Mouse (Mus musculus) kidney, postnatal 10 days (tissue): ENCODE measurements around the gene Trip11.

ENCODE experiments used
- DNase-seq: peaks from one replicate; pipeline ENCODE4 v3.0.0; 2021; ENCODE audit warnings: mixed read lengths

The Trip11 gene

DNA sequence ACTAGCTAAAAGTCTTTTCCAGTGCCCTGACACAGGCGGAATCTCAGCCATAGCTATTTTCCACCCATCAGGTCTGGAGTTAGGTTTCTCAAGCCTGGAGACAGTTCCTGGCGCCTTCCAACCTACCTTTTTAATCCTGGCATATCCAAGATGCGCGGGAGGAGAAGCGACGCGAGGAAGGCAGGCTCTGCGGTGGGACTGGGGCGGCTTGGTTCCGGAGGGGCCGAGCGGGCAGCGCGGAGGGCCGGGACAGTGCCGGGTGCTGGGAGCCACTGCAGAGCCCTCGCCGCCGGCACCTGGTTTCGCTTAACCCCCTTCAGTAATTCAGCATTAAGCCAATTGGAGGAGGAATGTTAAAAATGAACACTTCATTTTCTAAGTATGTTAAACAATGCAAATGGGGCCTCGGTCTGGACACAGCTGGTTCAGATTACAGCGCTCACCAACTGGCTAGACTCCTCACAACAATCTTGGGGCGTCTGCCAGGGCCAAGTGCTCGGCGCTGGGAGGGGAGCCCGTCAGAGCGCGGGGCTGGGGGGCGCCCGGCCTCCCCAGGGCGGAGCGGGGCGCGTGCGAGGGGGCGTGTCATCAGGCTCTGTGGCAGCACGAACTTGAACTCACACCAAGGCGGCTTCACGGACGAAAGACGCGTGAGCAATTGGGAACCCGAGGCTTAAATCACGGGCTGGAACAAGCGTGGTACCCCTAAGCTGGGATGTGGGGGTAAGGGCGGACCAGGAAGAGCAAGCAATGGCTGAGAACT, 94.3 kb downstream of the Trip11 start, which contains the start of gene Fbln5:
TSS of gene Fbln5 (minus strand) at position 448 of the 763 bp plus-strand sequence.
- peak; percentile 87 for DNase-seq

GRCm38 (mm10) chr12:101818246-101818607, 94.8 kb downstream of the Trip11 start:
- DNase-seq = no peak

GRCm38 (mm10) chr12:101816810-101817209, 96.3 kb downstream of the Trip11 start:
- peak; percentile 51 for DNase-seq

- DNase-seq = no peak
These were observed 97.3 kb downstream of the Trip11 start for GRCm38 (mm10) chr12:101815796-101816195.

DNA sequence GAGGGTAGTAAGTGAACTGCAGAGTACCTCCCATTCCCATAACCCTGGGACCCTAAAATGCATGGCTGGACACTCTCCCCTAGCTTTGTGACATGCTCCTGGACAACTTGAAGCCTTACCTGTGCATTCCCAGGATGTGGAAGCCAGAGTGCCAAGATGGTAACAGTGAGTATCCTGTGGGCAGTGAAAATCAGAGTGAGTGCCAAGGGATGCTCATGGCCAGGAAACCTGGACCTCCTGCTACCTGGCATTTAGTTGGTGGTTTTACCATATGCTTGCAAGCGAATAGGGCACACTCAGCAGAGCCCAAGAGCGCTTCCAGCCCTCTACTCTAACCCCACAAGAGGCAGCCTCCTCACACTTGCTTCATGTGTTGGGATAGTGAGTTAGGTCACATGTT, 98.6 kb downstream of the Trip11 start:
- DNase-seq = no peak

DNA sequence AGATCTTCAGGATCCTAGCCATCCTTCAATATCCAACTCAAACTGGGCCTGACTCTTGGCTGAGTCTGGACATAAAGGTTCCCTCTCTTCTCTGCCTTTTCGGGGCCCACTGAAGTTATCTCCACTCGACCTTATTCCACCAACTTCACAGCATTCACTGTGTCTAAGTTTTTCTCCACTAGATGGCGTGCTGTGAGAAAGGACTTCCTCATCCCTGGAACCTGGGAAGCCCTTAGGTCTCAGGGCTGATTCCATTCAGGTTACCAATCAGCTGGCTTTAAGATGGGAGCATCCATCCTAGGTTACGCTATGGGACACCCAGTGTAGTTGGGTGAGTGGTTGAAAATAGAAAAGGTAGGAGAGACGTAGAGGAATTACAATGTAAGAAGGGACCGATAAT, 101.9 kb downstream of the Trip11 start:
- no peak for DNase-seq

DNA sequence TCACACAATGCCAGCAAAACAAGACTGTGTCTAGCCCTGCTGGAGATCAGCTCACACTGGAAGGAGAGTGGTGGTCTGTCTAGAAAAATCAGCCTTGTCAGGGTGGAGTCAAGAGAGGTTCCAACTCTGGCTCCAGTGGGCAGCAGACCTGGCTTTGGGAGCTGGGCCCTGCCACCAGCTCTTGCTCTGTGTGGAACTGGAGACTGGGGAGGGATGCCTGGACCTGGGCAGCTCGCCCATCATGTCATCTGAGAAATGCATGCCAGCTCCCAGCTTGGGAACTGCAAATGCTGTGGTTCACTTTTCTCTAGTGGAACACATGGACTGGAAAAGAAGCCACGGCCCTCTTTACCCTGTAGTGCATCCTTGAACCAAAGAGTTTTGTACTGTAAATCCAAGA, 102.6 kb downstream of the Trip11 start:
- no peak for DNase-seq

GRCm38 (mm10) chr12:101807400-101807799, 105.7 kb downstream of the Trip11 start:
- peak; percentile 69 for DNase-seq

- no peak for DNase-seq
These were observed 110.6 kb downstream of the Trip11 start for GRCm38 (mm10) chr12:101802445-101802844.

- DNase-seq = peak; percentile 52
These were observed 111.3 kb downstream of the Trip11 start for GRCm38 (mm10) chr12:101801744-101802143.

- no peak for DNase-seq
These were observed 112.0 kb downstream of the Trip11 start for GRCm38 (mm10) chr12:101801051-101801450.

- DNase-seq = peak; percentile 55
These were observed 114.7 kb downstream of the Trip11 start for GRCm38 (mm10) chr12:101798189-101798922.

DNA sequence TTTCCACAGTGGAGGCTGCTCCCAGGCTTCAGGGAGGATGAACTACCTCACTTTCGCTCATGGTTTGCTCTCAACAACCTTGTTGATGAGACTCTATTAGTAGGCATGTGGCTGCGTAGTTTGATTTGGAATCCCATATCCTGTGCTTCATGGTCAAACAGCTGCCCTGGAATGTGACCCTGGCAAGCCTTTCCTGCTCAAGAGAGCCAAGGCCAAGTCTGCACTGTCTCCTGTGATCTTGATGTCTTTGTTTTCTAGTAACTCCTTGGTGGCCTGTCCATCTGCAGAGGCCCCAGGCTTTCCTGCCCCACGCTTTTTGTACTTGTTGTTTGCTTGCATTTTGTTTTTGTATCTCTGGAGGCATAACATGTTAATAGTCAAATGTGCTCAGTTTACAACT, 118.6 kb downstream of the Trip11 start:
- peak; percentile 78 for DNase-seq

DNA sequence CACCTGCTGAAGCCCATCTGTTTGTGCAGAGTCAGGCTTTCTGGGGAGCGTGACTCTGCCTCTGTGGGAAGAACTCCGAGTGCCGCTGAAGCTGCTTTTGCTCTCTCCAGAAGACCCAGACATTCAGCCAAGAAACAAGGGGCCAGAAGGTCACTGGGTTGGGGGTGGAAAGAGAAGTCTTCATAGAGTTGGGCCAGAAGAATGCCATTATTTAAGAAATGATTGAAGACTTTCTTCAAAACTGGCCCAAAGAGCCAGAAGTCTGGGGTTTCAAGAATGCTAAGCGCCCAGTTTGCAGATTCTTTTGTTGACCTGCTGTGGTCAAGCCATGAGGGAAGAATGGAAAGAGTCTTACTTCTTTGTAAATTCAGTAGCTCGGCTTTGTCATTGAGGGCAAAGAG, 119.8 kb downstream of the Trip11 start:
- peak; percentile 84 for DNase-seq

DNA sequence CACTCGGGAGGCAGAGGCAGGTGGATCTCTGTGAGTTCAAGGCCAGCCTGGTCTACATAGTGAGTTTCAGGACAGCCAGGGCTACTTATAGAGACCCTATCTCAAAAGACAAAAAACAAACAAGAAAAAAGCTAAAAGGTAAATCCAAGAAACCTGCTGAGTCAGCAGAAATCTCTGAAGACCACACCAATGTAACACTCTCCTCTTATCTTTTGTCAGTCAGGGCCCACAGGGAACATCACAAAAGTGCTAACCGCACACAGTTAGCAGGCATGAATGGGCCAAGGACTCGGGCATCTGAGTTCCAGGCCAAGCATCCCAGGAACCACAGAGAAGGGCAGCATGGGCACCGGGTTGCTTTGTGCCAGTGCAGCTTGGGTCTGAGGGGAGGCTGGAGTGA, 120.4 kb downstream of the Trip11 start:
- DNase-seq = no peak

DNA sequence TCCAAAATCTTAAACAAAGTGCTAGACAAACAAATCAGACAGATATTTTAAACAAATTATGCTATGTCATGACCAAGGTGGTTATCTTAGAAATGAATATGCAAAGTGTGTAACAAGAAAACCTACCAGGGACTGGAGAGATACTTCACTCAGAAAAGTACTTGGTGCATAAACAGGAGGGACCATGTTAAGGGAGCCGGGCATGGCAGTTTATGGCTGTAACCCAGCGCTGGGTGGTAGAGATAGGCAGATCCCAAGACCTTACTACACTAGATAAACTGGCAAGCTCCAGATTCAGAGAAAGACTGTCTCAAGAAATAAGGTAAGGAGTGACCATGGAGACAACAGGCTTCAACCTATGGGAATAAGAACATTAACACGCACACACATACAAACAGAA, 123.3 kb downstream of the Trip11 start:
- DNase-seq = no peak

DNA sequence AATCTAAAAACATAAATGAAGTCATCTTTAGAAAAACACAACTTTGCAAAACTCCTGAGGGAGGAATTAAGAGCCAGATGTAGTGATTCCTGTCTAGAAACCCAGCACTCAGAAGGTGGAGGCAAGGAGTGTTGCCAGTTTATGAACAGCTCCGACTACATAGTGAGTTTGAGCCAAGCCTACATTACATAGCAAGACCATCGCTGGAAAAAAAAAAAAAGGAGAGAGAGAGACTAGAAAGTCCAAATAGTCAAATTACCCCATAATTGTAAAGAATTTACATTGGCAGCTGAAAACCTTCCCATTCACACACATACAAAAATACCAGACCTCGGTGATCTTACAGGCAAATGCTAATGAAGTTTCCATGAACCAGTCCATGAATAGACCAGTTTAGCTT, 123.8 kb downstream of the Trip11 start:
- DNase-seq = no peak
